ENCODE assay signal across 21 mouse cellular contexts in the genomic region with DNA sequence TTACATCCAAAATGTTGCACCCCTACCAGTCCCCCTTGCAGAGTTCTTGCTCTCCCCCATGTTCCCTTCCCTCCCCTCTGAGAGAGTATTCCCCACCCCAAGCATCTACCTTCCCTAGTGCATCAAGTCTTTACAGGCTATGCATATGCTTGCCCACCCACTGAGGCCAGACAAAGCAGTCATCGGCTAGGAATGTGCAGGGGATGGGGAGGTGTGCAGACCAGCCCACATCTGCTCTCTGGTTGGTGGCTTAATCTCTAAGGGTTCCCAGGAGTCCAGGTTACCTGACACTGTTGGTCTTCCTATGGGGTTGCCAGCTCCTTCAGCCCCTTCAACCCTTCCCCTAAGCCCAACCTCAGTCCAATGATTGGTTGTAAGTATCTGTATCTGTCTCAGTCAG.
DNase-seq lines count a peak whose midpoint lies in the region; ATAC-seq lines count a peak whose summit lies in the region.
"Had no signal": no experiment of that assay in that cellular context is flagged by ENCODE, and none has a peak within 500 bp of the region (broad histone marks: within the 10 kb centered on the region; RNA-seq: fewer than 3 reads in every experiment).

No protein-coding gene starts in this region.

- no peak overlapping the region for H3K4me2 ChIP-seq in hindbrain, embryonic 12.5 days (replicated peaks)
- H3K4me2 ChIP-seq in hindbrain, embryonic 16.5 days (ENCODE audit: low read length) = no peak overlapping the region
- H3K4me2 ChIP-seq: embryonic facial prominence, embryonic 15.5 days; intestine, embryonic 15.5 days; kidney, embryonic 15.5 days; liver, embryonic 11.5 days; lung, embryonic 14.5 days had no signal

- peak; percentile 38; the same call in 1 of the 2 replicates for ATAC-seq in hindbrain, embryonic 12.5 days (ENCODE audit: low FRiP score)
- no peak for ATAC-seq in hindbrain, embryonic 16.5 days
- ATAC-seq: intestine, embryonic 15.5 days had no signal

- no peaks in the 10 kb centered on the region for H3K27me3 ChIP-seq in hindbrain, embryonic 12.5 days
- H3K27me3 ChIP-seq in hindbrain, embryonic 16.5 days (replicated peaks; ENCODE audit: control insufficient read depth, insufficient read depth, low read length) = no peaks in the 10 kb centered on the region
- H3K27me3 ChIP-seq: embryonic facial prominence, embryonic 15.5 days; intestine, embryonic 15.5 days; kidney, embryonic 15.5 days had no signal

- H3K27ac ChIP-seq in hindbrain, embryonic 12.5 days = no peak overlapping the region
- H3K27ac ChIP-seq in hindbrain, embryonic 16.5 days (ENCODE audit: low read depth, low read length) = no peak overlapping the region
- H3K27ac ChIP-seq: embryonic facial prominence, embryonic 15.5 days; gastrocnemius, adult 2 months; intestine, embryonic 15.5 days; kidney, embryonic 15.5 days; macrophage had no signal

- H3K4me1 ChIP-seq in hindbrain, embryonic 12.5 days = no peaks in the 10 kb centered on the region
- H3K4me1 ChIP-seq in hindbrain, embryonic 16.5 days (ENCODE audit: control insufficient read depth, insufficient read depth, low read depth, low read length) = no peaks in the 10 kb centered on the region
- H3K4me1 ChIP-seq: embryonic facial prominence, embryonic 15.5 days; intestine, embryonic 15.5 days; kidney, embryonic 15.5 days had no signal

- H3K36me3 ChIP-seq in hindbrain, embryonic 12.5 days = no peaks in the 10 kb centered on the region
- H3K36me3 ChIP-seq in hindbrain, embryonic 16.5 days (ENCODE audit: control insufficient read depth, insufficient read depth, low read length) = no peaks in the 10 kb centered on the region
- H3K36me3 ChIP-seq: embryonic facial prominence, embryonic 15.5 days; intestine, embryonic 15.5 days; kidney, embryonic 15.5 days had no signal

- no peaks in the 10 kb centered on the region for H3K9me3 ChIP-seq in hindbrain, embryonic 12.5 days (replicated peaks)
- H3K9me3 ChIP-seq in hindbrain, embryonic 16.5 days (ENCODE audit: control insufficient read depth, low read length) = no peaks in the 10 kb centered on the region
- H3K9me3 ChIP-seq: embryonic facial prominence, embryonic 15.5 days; intestine, embryonic 15.5 days; kidney, embryonic 15.5 days had no signal

- WGBS in hindbrain, embryonic 12.5 days = 6% methylated on average over 1 of the region's 1 CpGs
- WGBS in hindbrain, embryonic 16.5 days = 13% methylated on average over 1 of the region's 1 CpGs

- no peak overlapping the region for H3K9ac ChIP-seq in hindbrain, embryonic 12.5 days
- no peak overlapping the region for H3K9ac ChIP-seq in hindbrain, embryonic 16.5 days (ENCODE audit: low read depth, low read length)
- H3K9ac ChIP-seq: embryonic facial prominence, embryonic 15.5 days; intestine, embryonic 15.5 days; kidney, embryonic 15.5 days; lung, embryonic 14.5 days had no signal

- DNase-seq in embryo, embryonic 9.5 days (ENCODE audit: extremely low spot score) = peak; percentile 5
- DNase-seq in embryo, embryonic 11 days = no peak
- peak; percentile 16 for DNase-seq in 3T3-L1 (ENCODE audit: low read depth, low spot score)
- DNase-seq in ZHBTc4 (ENCODE audit: low read depth, low spot score) = peak; percentile 85
- DNase-seq in urinary bladder, postnatal 10 days (ENCODE audit: low spot score) = no peak
- DNase-seq in c-Kit-positive CD71-positive TER-119-positive erythroid progenitor cells, embryonic 14.5 days (ENCODE audit: low spot score) = no peak
- DNase-seq: adrenal gland, adult 2 months; cerebellum, adult 11 months; cerebellum, postnatal 25 days; gastrocnemius, adult 2 months; heart, postnatal 4 days; lung, embryonic 14.5 days; right cerebral cortex, postnatal 4 days; thymus, postnatal 25 days had no signal

- no peak overlapping the region for H3K4me3 ChIP-seq in hindbrain, embryonic 12.5 days
- no peak overlapping the region for H3K4me3 ChIP-seq in hindbrain, embryonic 16.5 days (ENCODE audit: low read length)
- H3K4me3 ChIP-seq: embryonic facial prominence, embryonic 15.5 days; gastrocnemius, adult 2 months; intestine, embryonic 15.5 days; kidney, embryonic 15.5 days had no signal

Comparison
In these comparisons a context has a peak if more than half of its experiments do, and no peak if none do; other contexts are left out.
1. DNase-seq: peak in embryo, embryonic 9.5 days (single experiment), 3T3-L1 (single experiment) and ZHBTc4 (single experiment); none in embryo, embryonic 11 days (single experiment), urinary bladder, postnatal 10 days (single experiment) and c-Kit-positive CD71-positive TER-119-positive erythroid progenitor cells, embryonic 14.5 days (single experiment).